Mouse (Mus musculus): ENCODE results near the gene Rarb.

Gene Rarb

DNA sequence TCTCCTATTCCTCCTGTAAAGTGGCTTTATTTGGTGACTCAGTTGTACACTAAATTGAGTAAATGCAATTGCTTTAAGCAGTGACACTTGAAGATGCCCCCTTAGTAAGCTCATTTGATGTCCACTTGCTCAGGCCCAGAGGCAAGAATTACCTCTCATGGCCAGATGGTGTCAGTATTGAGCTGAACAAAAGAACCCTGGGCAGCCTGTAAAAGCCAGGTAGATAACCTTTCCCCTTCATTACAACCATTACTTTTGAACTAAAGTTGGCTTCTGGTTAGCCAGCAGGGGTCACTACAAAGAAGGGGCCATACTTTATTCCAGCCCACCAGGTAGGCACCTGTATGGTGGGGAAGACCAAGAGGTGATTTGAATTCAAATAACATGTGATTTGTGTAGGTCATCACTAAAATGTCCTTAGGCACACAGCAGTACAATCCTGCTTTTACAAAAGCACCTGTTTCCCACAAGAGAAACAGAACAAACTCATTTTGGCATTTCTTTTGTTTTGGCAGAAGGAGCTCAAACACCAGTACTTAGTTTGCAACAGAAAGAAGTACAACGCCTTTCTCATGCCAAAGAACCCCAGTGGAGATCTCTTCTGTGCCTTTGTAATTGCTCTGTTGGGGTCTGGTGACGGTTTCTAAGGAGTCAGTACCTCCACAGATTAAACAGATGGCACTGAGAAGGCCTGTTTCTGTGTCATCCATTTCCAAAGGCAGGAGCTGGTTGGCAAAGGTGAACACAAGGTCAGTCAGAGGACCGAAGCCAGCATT, 384.4 kb downstream of the Rarb start:
- DNase-seq (ENCODE audit: low read depth, low spot score) = peak; percentile 48

DNA sequence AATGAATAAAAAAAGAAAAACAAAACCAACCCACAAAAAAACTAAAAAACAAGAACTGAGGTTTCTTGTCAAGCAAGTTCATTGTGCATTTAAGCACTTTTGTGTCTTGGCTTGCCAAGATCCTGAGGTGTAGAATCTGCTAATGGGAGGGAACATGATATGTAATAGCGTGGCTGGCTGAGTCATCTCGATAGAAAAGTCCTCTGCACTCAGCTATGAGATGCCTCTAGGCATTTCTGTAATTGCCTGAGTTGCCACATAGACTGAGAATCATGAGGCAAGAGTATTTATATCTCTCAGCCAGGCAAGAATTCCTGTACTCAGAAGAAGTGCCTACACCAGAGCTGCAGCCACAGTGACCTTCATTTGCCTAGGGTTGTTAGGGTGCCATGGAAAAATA, 385.8 kb downstream of the Rarb start:
- DNase-seq (ENCODE audit: low read depth, low spot score) = peak; percentile 4

DNA sequence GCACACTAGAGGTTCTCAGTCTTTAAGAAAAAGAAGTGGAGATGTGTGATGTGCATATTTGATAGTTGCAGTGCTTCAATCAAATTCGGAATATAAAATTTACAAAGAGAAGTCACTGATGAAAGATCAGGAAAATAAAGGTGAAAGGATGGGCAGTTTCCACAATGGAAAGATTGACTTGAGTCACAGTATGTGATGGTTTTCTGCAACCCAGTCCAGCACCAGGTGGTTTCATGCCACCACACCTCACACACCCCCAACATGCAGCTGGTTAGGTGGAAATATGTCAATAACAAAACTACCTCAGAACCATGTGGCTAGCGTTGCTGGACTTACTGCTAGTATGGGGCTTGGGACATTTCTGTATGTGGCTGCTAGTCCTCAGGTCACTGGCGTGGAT, 386.4 kb downstream of the Rarb start:
- DNase-seq (ENCODE audit: low read depth, low spot score) = no peak

DNA sequence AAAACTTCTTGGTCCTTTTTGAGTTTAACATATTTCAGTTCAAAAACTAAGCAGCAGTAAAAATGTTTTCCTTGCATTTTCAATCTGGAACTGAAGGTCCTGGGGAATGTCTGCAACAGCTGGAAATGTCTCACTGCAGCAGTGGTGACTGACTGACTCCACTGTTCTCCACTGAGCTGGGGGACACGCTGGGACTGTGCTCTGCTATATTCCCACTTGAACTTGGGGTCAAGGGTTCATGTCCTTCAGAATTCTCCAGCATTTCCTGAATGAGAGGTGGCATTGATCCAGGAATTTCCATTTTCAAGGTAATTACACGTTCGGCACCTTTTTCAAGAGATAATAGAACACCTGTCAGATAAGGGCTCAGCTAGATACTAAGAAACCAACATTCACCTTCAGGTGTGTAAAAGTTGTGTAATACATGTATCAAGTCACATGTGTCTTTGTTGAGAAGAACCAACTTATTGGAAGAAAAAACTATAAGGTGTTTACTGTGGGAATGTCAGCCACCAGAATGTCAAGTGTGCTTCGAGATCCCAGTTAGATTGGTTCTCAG, 386.9 kb downstream of the Rarb start:
- no peak for DNase-seq (ENCODE audit: low read depth, low spot score)

DNA sequence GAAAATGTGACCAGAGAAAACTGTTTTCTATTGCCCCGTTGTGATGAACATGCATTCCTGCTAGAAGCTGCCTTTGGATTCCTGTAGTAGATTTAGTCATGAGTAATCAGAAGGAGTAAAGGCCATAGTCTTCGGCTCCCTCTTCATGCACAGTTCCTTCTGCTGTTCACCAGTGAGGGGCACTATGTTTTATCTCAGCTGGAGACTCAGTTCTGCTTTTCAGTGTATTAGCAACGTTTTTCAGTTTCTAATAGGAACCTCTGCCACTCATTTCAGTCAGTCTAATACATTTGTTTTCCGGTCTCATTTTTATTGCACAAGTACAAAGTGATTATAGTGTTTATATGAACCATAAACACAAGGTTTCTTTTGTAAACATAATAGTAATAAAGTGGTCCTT, 391.4 kb downstream of the Rarb start:
- DNase-seq (ENCODE audit: low read depth, low spot score) = no peak

DNA sequence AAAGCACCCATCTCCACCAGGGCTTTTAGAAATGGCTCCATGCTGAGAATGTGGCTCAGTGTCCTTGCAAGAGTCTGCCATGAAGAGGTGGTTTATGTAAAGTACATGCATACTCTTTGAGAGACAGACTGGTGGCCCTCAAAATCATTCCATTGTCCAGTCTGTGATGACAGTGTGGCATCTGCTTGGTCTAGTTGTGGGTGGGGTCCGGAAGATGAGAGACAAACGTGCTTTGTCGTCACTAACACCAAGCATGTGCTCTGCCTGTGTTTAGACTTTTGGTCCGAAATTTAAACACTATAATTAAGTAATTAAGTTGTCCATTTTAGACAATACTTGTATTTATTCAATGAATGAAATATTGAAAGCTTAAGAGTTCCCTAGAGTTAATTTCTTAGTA, 404.8 kb downstream of the Rarb start:
- no peak for DNase-seq (ENCODE audit: low read depth, low spot score)

DNA sequence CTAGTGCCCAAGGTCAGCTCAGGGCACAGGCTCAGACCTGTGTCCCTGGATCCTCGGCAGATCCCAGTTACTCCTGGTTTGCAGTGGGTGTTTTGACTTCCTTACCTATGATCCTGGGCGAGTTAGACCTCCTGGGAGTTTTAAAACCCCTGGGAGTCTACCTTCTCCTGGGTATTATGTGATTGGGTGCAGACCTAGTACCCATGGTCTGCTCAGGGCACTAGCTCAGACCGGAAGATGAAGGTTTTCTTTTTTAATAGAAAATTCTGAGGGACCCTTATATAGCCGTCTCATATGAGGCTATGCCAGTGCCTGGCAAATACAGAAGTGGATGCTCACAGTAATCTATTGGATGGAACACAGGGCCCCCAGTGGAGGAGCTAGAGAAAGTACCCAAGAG, 413.8 kb downstream of the Rarb start:
- DNase-seq (ENCODE audit: low read depth, low spot score) = no peak

DNA sequence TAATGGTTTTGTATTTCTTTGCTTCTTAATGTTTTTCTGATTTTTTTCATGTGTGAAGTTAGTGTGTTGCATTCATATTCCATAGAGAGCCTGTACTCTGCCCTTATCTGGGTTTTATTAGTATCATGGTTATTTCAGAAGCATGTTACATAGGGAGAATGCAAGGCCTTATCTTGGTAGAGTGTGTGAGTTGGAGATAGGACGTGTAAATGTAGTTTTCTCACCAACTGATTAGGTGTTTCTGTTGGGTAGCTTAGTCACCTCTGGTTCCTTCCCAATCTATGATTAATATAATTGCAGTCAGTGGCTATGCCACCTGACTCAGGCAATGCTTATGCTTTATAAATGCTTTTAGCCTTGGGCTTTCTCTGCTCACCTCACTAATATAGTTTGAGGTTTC, 434.2 kb downstream of the Rarb start:
- DNase-seq (ENCODE audit: low read depth, low spot score) = no peak

Measured in CD4-positive helper T cell, adult 2 months (primary cell).